Mouse (Mus musculus) layer of hippocampus, adult 8-10 months (tissue): ENCODE results near the gene Zdhhc13. TPM values are rescaled to one million over a fixed set of nuclear protein-coding genes. Genes with fewer than 3 reads are reported as not detected.

Source experiments
- DNase-seq, 2 experiments: peaks; one replicate each; pipeline ENCODE4 v3.0.0; 2022; ENCODE audit warnings: low spot score in 2 of 2
- total RNA-seq, 4 experiments: library from RNA; stranded (reverse); gene quantifications; 2 replicates each; pipeline ENCODE4 v1.2.4; 2022

The Zdhhc13 gene
- total RNA-seq, 4 experiments from 2014 or later = 20.7 to 25.0 (median 22.7) TPM

- no peak for DNase-seq
Observed at GRCm38 (mm10) chr7:48841538-48841937, 52.7 kb downstream of the Zdhhc13 start.

GRCm38 (mm10) chr7:48842353-48842752 lies 53.5 kb downstream of the Zdhhc13 start:
- no peak for DNase-seq

- no peak for DNase-seq
Observed at GRCm38 (mm10) chr7:48843541-48843940, 54.7 kb downstream of the Zdhhc13 start.

GRCm38 (mm10) chr7:48845213-48845973 lies 56.6 kb downstream of the Zdhhc13 start:
- DNase-seq = no peak

- DNase-seq = no peak
Observed at GRCm38 (mm10) chr7:48846755-48847154, 58.0 kb downstream of the Zdhhc13 start.

- DNase-seq = no peak
Observed at GRCm38 (mm10) chr7:48847820-48848650, 59.2 kb downstream of the Zdhhc13 start, which contains the start of gene Csrp3. Csrp3 (minus strand) TSS chr7:48848033.

- no peak for DNase-seq
Observed at GRCm38 (mm10) chr7:48851529-48852104, 62.8 kb downstream of the Zdhhc13 start.

- no peak for DNase-seq
Observed at GRCm38 (mm10) chr7:48853496-48853895, 64.7 kb downstream of the Zdhhc13 start.

GRCm38 (mm10) chr7:48855461-48855860 lies 66.7 kb downstream of the Zdhhc13 start:
- no peak for DNase-seq

GRCm38 (mm10) chr7:48858257-48858656 lies 69.5 kb downstream of the Zdhhc13 start:
- no peak for DNase-seq

- no peak for DNase-seq
Observed at GRCm38 (mm10) chr7:48859362-48859761, 70.6 kb downstream of the Zdhhc13 start.

GRCm38 (mm10) chr7:48860948-48861347 lies 72.1 kb downstream of the Zdhhc13 start:
- DNase-seq = no peak

- DNase-seq = no peak
Observed at GRCm38 (mm10) chr7:48861796-48862195, 73.0 kb downstream of the Zdhhc13 start.

GRCm38 (mm10) chr7:48864199-48864598 lies 75.4 kb downstream of the Zdhhc13 start:
- no peak for DNase-seq

GRCm38 (mm10) chr7:48864671-48865458 lies 76.1 kb downstream of the Zdhhc13 start:
- no peak for DNase-seq

GRCm38 (mm10) chr7:48867576-48867975 lies 78.8 kb downstream of the Zdhhc13 start:
- DNase-seq = no peak

GRCm38 (mm10) chr7:48870144-48870543 lies 81.3 kb downstream of the Zdhhc13 start:
- no peak for DNase-seq

- DNase-seq = no peak
Observed at GRCm38 (mm10) chr7:48870579-48871180, 81.9 kb downstream of the Zdhhc13 start.

- no peak for DNase-seq
Observed at GRCm38 (mm10) chr7:48871292-48871691, 82.5 kb downstream of the Zdhhc13 start.

GRCm38 (mm10) chr7:48875096-48875495 lies 86.3 kb downstream of the Zdhhc13 start:
- DNase-seq = no peak

- DNase-seq = peak; percentile 42 to 46
Observed at GRCm38 (mm10) chr7:48876526-48876925, 87.7 kb downstream of the Zdhhc13 start.
